Mouse (Mus musculus) thymus, adult 2 months (tissue): ENCODE results near the gene Pde8a.

Source experiments
- CTCF ChIP-seq: fragments of 200-500 bp; IDR thresholded peaks from 2 replicates; pipeline ENCODE4 v1.5.1; 2012; ENCODE audit warnings: mild to moderate bottlenecking, control low read depth, low read length, moderate library complexity, borderline replicate concordance; ENCODE audit not compliant: control insufficient read depth, poor library complexity, insufficient read depth; ENCODE audit errors: extremely low read depth
- POLR2A ChIP-seq: fragments of 200-500 bp; IDR thresholded peaks from 2 replicates; pipeline ENCODE4 v1.6.1; 2012; ENCODE audit warnings: mild to moderate bottlenecking, low read length, control low read depth, moderate library complexity; ENCODE audit not compliant: control insufficient read depth, poor library complexity, insufficient read depth; ENCODE audit errors: extremely low read depth

GRCm38 (mm10) chr7:81215950-81216349 lies 2.6 kb downstream of the Pde8a start:
- no peak for TF ChIP-seq CTCF
- TF ChIP-seq POLR2A = no peak
